Mouse (Mus musculus): Measurements from ENCODE around the gene Cep250. TPM values are rescaled to one million over a fixed set of nuclear protein-coding genes. Genes with fewer than 3 reads are reported as not detected.

Cep250 gene
- polyA plus RNA-seq (2014; fragmentation: Illumina TruSeq; extraction: RNeasy Lipid Tissue Mini Kit (QIAGEN cat#74804); ENCODE audit: low read depth, low replicate concordance) = 6.9 TPM

GRCm38 (mm10) chr2:155956134-155957059, at the start of gene Cep250:
TSS of gene Cep250 (plus strand) at chr2:155956458.

GRCm38 (mm10) chr2:155929531-155930442, 26.5 kb upstream of the Cep250 start, which contains the start of gene Uqcc1:
TSS of gene Uqcc1 (minus strand) at chr2:155930310.

DNA sequence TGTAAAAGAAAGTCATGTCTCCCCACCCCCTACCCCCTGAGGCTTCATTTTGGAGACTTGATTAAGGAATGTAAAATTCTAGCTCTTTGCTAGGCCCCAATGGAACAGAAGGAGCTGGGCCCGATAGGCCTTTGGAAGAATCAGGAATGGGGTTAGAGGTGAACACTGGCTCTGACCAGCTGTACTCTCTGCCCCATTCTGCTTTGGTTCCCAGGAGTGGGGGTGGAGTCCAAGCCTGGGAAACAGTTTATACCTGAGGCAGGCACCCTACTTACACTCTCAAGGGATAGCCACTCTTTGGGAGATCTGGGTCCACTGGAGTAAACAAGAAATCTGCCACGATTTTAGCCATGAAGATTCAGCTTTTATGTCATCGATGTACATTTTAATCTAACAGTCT, 15.6 kb upstream of the Cep250 start, which contains the start of gene Gm15557:
Gm15557 (plus strand) TSS at position 48 of the 400 bp plus-strand sequence.

GRCm38 (mm10) chr2:155945124-155945523, 11.1 kb upstream of the Cep250 start, which contains the start of gene Gdf5:
TSS of gene Gdf5 (minus strand) at chr2:155945367.

DNA sequence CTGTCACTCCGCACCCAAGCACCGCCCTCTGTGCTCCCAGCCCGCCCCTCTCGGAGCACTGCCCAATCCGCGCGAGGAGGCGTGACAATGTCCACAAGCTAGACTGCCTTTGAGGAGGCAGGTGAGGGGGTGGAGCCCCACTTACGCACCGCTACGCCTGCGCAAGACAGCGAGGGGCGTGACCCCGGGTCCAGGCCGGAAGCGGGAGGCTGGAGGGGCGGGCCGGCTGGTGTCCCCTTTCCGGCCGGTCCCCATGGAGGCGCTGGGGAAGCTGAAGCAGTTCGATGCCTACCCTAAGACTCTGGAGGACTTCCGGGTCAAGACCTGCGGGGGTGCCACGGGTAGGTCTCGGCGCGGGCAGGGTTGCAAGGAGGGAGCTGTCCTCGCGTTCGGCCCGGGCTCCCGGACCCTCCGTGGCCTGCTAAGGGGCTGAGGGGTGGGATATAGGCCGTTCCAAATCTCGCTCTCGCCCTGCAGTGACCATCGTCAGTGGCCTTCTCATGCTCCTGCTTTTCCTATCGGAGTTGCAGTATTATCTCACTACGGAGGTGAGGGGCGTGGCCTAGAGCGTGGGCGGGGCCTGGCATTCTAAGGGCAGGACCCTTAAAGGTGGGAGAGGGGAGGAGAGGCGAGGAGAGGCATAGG, 51.8 kb downstream of the Cep250 start, which contains the start of the genes 6430550D23Rik and Ergic3:
6430550D23Rik (minus strand) TSS at position 90 of the 645 bp plus-strand sequence.
Ergic3 (plus strand) TSS at position 158 of the 645 bp plus-strand sequence.

Other genes starting within 250 kb of the Cep250 start
- 13.9 TPM for gene Edem2, start 227.0 kb upstream of the Cep250 start, polyA plus RNA-seq (2014; fragmentation: Illumina TruSeq; extraction: RNeasy Lipid Tissue Mini Kit (QIAGEN cat#74804); ENCODE audit: low read depth, low replicate concordance)
- not detected for gene Gm17581, start 220.6 kb upstream of the Cep250 start, polyA plus RNA-seq (2014; fragmentation: Illumina TruSeq; extraction: RNeasy Lipid Tissue Mini Kit (QIAGEN cat#74804); ENCODE audit: low read depth, low replicate concordance)
- gene Procr, start 205.3 kb upstream of the Cep250 start, polyA plus RNA-seq (2014; fragmentation: Illumina TruSeq; extraction: RNeasy Lipid Tissue Mini Kit (QIAGEN cat#74804); ENCODE audit: low read depth, low replicate concordance) = 1.9 TPM
- not detected for gene Mmp24, start 181.1 kb upstream of the Cep250 start, polyA plus RNA-seq (2014; fragmentation: Illumina TruSeq; extraction: RNeasy Lipid Tissue Mini Kit (QIAGEN cat#74804); ENCODE audit: low read depth, low replicate concordance)
- 41.8 TPM for gene BC029722, start 137.0 kb upstream of the Cep250 start, polyA plus RNA-seq (2014; fragmentation: Illumina TruSeq; extraction: RNeasy Lipid Tissue Mini Kit (QIAGEN cat#74804); ENCODE audit: low read depth, low replicate concordance)
- 35.1 TPM for gene Eif6, start 129.5 kb upstream of the Cep250 start, polyA plus RNA-seq (2014; fragmentation: Illumina TruSeq; extraction: RNeasy Lipid Tissue Mini Kit (QIAGEN cat#74804); ENCODE audit: low read depth, low replicate concordance)
- gene Fam83c, start 121.6 kb upstream of the Cep250 start, polyA plus RNA-seq (2014; fragmentation: Illumina TruSeq; extraction: RNeasy Lipid Tissue Mini Kit (QIAGEN cat#74804); ENCODE audit: low read depth, low replicate concordance) = not detected
- gene Uqcc1, start 26.1 kb upstream of the Cep250 start, polyA plus RNA-seq (2014; fragmentation: Illumina TruSeq; extraction: RNeasy Lipid Tissue Mini Kit (QIAGEN cat#74804); ENCODE audit: low read depth, low replicate concordance) = 239 TPM
- not detected for gene Gm15557, start 15.7 kb upstream of the Cep250 start, polyA plus RNA-seq (2014; fragmentation: Illumina TruSeq; extraction: RNeasy Lipid Tissue Mini Kit (QIAGEN cat#74804); ENCODE audit: low read depth, low replicate concordance)
- gene Gdf5, start 11.1 kb upstream of the Cep250 start, polyA plus RNA-seq (2014; fragmentation: Illumina TruSeq; extraction: RNeasy Lipid Tissue Mini Kit (QIAGEN cat#74804); ENCODE audit: low read depth, low replicate concordance) = not detected
- gene 6430550D23Rik, start 51.5 kb downstream of the Cep250 start, polyA plus RNA-seq (2014; fragmentation: Illumina TruSeq; extraction: RNeasy Lipid Tissue Mini Kit (QIAGEN cat#74804); ENCODE audit: low read depth, low replicate concordance) = 0.45 TPM
- gene Ergic3, start 51.6 kb downstream of the Cep250 start, polyA plus RNA-seq (2014; fragmentation: Illumina TruSeq; extraction: RNeasy Lipid Tissue Mini Kit (QIAGEN cat#74804); ENCODE audit: low read depth, low replicate concordance) = 67.2 TPM
- gene Fer1l4, start 96.5 kb downstream of the Cep250 start, polyA plus RNA-seq (2014; fragmentation: Illumina TruSeq; extraction: RNeasy Lipid Tissue Mini Kit (QIAGEN cat#74804); ENCODE audit: low read depth, low replicate concordance) = not detected
- 0.81 TPM for gene Spag4, start 108.7 kb downstream of the Cep250 start, polyA plus RNA-seq (2014; fragmentation: Illumina TruSeq; extraction: RNeasy Lipid Tissue Mini Kit (QIAGEN cat#74804); ENCODE audit: low read depth, low replicate concordance)
- gene Cpne1, start 155.5 kb downstream of the Cep250 start, polyA plus RNA-seq (2014; fragmentation: Illumina TruSeq; extraction: RNeasy Lipid Tissue Mini Kit (QIAGEN cat#74804); ENCODE audit: low read depth, low replicate concordance) = 14.5 TPM
- 7.3 TPM for gene Rbm12, start 155.5 kb downstream of the Cep250 start, polyA plus RNA-seq (2014; fragmentation: Illumina TruSeq; extraction: RNeasy Lipid Tissue Mini Kit (QIAGEN cat#74804); ENCODE audit: low read depth, low replicate concordance)
- gene Gm28036, start 170.6 kb downstream of the Cep250 start, polyA plus RNA-seq (2014; fragmentation: Illumina TruSeq; extraction: RNeasy Lipid Tissue Mini Kit (QIAGEN cat#74804); ENCODE audit: low read depth, low replicate concordance) = 8.2 TPM
- gene Romo1, start 187.6 kb downstream of the Cep250 start, polyA plus RNA-seq (2014; fragmentation: Illumina TruSeq; extraction: RNeasy Lipid Tissue Mini Kit (QIAGEN cat#74804); ENCODE audit: low read depth, low replicate concordance) = 208 TPM
- 115 TPM for gene Nfs1, start 187.7 kb downstream of the Cep250 start, polyA plus RNA-seq (2014; fragmentation: Illumina TruSeq; extraction: RNeasy Lipid Tissue Mini Kit (QIAGEN cat#74804); ENCODE audit: low read depth, low replicate concordance)
- 170 TPM for gene Rbm39, start 223.8 kb downstream of the Cep250 start, polyA plus RNA-seq (2014; fragmentation: Illumina TruSeq; extraction: RNeasy Lipid Tissue Mini Kit (QIAGEN cat#74804); ENCODE audit: low read depth, low replicate concordance)
- 11.4 TPM for gene Phf20, start 240.0 kb downstream of the Cep250 start, polyA plus RNA-seq (2014; fragmentation: Illumina TruSeq; extraction: RNeasy Lipid Tissue Mini Kit (QIAGEN cat#74804); ENCODE audit: low read depth, low replicate concordance)

Data from heart, adult 10 weeks (tissue).